Mouse (Mus musculus): ENCODE measurements around the gene Hbb-y. TPM values are rescaled to one million over a fixed set of nuclear protein-coding genes. Genes with fewer than 3 reads are reported as not detected.
"Not testable (repeated sequence)": the region's sequence is repeated elsewhere in the genome, so short reads cannot be mapped to it uniquely, and the experiment has no call there.

The Hbb-y gene
- not detected in 2 replicates for polyA plus RNA-seq (2012; rRNA removed)

- WGBS: 48% methylated on average over 2 of the region's 2 CpGs
Observed at GRCm38 (mm10) chr7:103853090-103853489, at the start of gene Hbb-y. Gene Hbb-y (minus strand): TSS chr7:103853216.

GRCm38 (mm10) chr7:103894385-103894784 lies 41.4 kb upstream of the Hbb-y start, which contains the start of gene Olfr64:
Gene Olfr64 (minus strand): TSS chr7:103894485.
- no peak for DNase-seq (ENCODE audit: low read depth, low spot score)
- WGBS: 66% methylated on average over 1 of the region's 1 CpGs

More at GRCm38 (mm10) chr7:103853090-103853489, at the start of gene Hbb-y:
- DNase-seq (ENCODE audit: low read depth, low spot score): no peak

- no peak for DNase-seq (ENCODE audit: low read depth, low spot score)
Observed at GRCm38 (mm10) chr7:103886152-103886551, 33.1 kb upstream of the Hbb-y start, which contains the start of gene Olfr66. Gene Olfr66 (minus strand): TSS chr7:103886252.

- 78% methylated on average over 2 of the region's 2 CpGs for WGBS
- no peak for DNase-seq (ENCODE audit: low read depth, low spot score)
Observed at GRCm38 (mm10) chr7:103877093-103877492, 24.1 kb upstream of the Hbb-y start.

- 28% methylated on average over 5 of the region's 5 CpGs for WGBS
- no peak for DNase-seq (ENCODE audit: low read depth, low spot score)
Observed at GRCm38 (mm10) chr7:103874451-103874850, 21.4 kb upstream of the Hbb-y start.

- DNase-seq (ENCODE audit: low read depth, low spot score): no peak
- 0% methylated on average over 1 of the region's 1 CpGs for WGBS
Observed at GRCm38 (mm10) chr7:103873064-103873463, 20.0 kb upstream of the Hbb-y start.

- DNase-seq (ENCODE audit: low read depth, low spot score): no peak
Observed at GRCm38 (mm10) chr7:103870667-103871066, 17.7 kb upstream of the Hbb-y start.

- DNase-seq (ENCODE audit: low read depth, low spot score): no peak
Observed at GRCm38 (mm10) chr7:103865716-103866115, 12.7 kb upstream of the Hbb-y start.

- no peak for DNase-seq (ENCODE audit: low read depth, low spot score)
- 72% methylated on average over 3 of the region's 3 CpGs for WGBS
Observed at GRCm38 (mm10) chr7:103861531-103861930, 8.5 kb upstream of the Hbb-y start.

GRCm38 (mm10) chr7:103860855-103861254 lies 7.8 kb upstream of the Hbb-y start:
- DNase-seq (ENCODE audit: low read depth, low spot score): no peak
- 19% methylated on average over 1 of the region's 1 CpGs for WGBS

- WGBS: 40% methylated on average over 2 of the region's 2 CpGs
- no peak for DNase-seq (ENCODE audit: low read depth, low spot score)
Observed at GRCm38 (mm10) chr7:103859076-103859475, 6.1 kb upstream of the Hbb-y start.

- no peak for DNase-seq (ENCODE audit: low read depth, low spot score)
- WGBS: 63% methylated on average over 1 of the region's 1 CpGs
Observed at GRCm38 (mm10) chr7:103854669-103855068, 1.7 kb upstream of the Hbb-y start.

GRCm38 (mm10) chr7:103844525-103845325 lies 8.3 kb downstream of the Hbb-y start:
- DNase-seq (ENCODE audit: low read depth, low spot score): no peak
- 47% methylated on average over 2 of the region's 2 CpGs for WGBS

- WGBS: 75% methylated on average over 2 of the region's 2 CpGs
Observed at GRCm38 (mm10) chr7:103843034-103843433, 10.0 kb downstream of the Hbb-y start, which contains the start of gene Hbb-bh1. Gene Hbb-bh1 (minus strand): TSS chr7:103843164.

GRCm38 (mm10) chr7:103840268-103840667 lies 12.7 kb downstream of the Hbb-y start, which contains the start of gene Hbb-bh2:
Gene Hbb-bh2 (minus strand): TSS chr7:103840520.
- no peak for DNase-seq (ENCODE audit: low read depth, low spot score)
- WGBS: 58% methylated on average over 3 of the region's 3 CpGs

More at GRCm38 (mm10) chr7:103843034-103843433, 10.0 kb downstream of the Hbb-y start, which contains the start of gene Hbb-bh1:
- DNase-seq (ENCODE audit: low read depth, low spot score): no peak

GRCm38 (mm10) chr7:103827808-103828207 lies 25.2 kb downstream of the Hbb-y start, which contains the start of gene Hbb-bs:
Gene Hbb-bs (minus strand): TSS chr7:103828096.
- 90% methylated on average over 4 of the region's 4 CpGs for WGBS
- DNase-seq (ENCODE audit: low read depth, low spot score): no peak

- WGBS: no CpG with 5 or more reads among the region's 2 CpGs
- not testable (repeated sequence) for DNase-seq (ENCODE audit: low read depth, low spot score)
Observed at GRCm38 (mm10) chr7:103827139-103827538, 25.9 kb downstream of the Hbb-y start.

GRCm38 (mm10) chr7:103826255-103826887 lies 26.6 kb downstream of the Hbb-y start:
- DNase-seq (ENCODE audit: low read depth, low spot score): no peak
- 55% methylated on average over 3 of the region's 3 CpGs for WGBS

GRCm38 (mm10) chr7:103825536-103826254 lies 27.3 kb downstream of the Hbb-y start:
- 87% methylated on average over 3 of the region's 3 CpGs for WGBS
- no peak for DNase-seq (ENCODE audit: low read depth, low spot score)

GRCm38 (mm10) chr7:103824597-103824996 lies 28.4 kb downstream of the Hbb-y start:
- WGBS: 64% methylated on average over 2 of the region's 2 CpGs

More at GRCm38 (mm10) chr7:103824597-103824996, 28.4 kb downstream of the Hbb-y start:
- no peak for DNase-seq (ENCODE audit: low read depth, low spot score)
